Mouse (Mus musculus) layer of hippocampus, adult 9-11 months (tissue): ENCODE measurements around the gene Mcts1.

Experiments
- DNase-seq: peaks from one replicate; pipeline ENCODE4 v3.0.0; 2022

Mcts1 gene

GRCm38 (mm10) chrX:38656206-38656883 lies 56.0 kb downstream of the Mcts1 start:
- no peak for DNase-seq
